Mouse (Mus musculus): ENCODE measurements at regions not wholly inside any gene's neighbourhood (a gene's known extent, or its start where the extent isn't known, plus 50 kb on each side); places are given as distances from the start of the nearest gene placed in this dataset.
"Not testable (repeated sequence)": the region's sequence is repeated elsewhere in the genome, so short reads cannot be mapped to it uniquely, and the experiment has no call there.

DNA sequence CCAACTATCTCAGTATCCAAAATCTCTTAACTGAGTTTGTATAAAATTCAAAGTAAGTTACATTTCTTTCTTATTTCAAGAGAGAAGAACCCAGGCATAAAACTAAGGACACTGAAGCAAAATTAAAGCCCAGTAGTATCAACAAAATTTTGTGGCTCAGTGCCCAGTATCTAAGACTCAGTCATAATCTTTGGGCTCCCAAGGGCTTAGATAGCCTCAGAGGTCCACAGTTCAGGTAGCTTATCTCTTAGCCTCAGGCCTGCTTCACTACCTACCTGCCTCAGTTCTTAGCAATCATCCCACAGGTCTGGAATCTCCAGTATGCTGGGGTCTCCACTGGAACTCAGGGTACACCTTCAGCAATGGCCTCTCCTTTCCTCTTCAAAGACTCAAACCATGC lies 835.6 kb upstream of the Olfr1507 start:
- H3K9me3 ChIP-seq (ENCODE audit: control insufficient read depth, low read length); H3K27me3 ChIP-seq (ENCODE audit: control insufficient read depth, insufficient read depth, low read length); H3K36me3 ChIP-seq (ENCODE audit: control insufficient read depth, insufficient read depth, low read length); H3K4me1 ChIP-seq (ENCODE audit: control insufficient read depth, insufficient read depth, low read length); H3K9ac ChIP-seq (ENCODE audit: low read depth, low read length); H3K4me3 ChIP-seq (ENCODE audit: low read length); H3K27ac ChIP-seq (ENCODE audit: low read depth, low read length); ATAC-seq (ENCODE audit: low FRiP score, low TSS enrichment); H3K4me2 ChIP-seq (replicated peaks; ENCODE audit: low read depth, low read length): not testable (repeated sequence)

DNA sequence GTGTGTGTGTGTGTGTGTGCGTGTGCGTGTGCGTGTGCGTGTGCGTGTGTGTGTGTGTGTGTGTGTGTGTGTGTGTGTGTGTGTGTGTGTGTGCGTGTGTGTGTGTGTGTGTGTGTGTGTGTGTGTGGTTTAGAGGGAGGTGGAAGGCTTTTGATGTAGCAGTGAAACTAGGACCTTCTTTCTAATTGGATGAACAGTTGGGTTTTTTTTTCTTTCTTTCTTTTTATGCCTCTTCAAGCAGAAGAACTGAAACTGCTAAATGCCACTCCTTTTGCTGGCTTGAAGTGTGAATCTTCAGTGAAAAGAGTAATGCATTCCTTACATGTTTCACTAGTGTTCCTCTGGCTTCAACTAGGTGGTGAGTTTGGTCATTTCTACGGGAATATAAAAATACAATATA lies 828.8 kb upstream of the Olfr1507 start:
- H3K4me3 ChIP-seq (ENCODE audit: low read length); H3K4me2 ChIP-seq (replicated peaks; ENCODE audit: low read depth, low read length); H3K9me3 ChIP-seq (ENCODE audit: control insufficient read depth, low read length); H3K4me1 ChIP-seq (ENCODE audit: control insufficient read depth, insufficient read depth, low read length); H3K27me3 ChIP-seq (ENCODE audit: control insufficient read depth, insufficient read depth, low read length); H3K9ac ChIP-seq (ENCODE audit: low read depth, low read length); H3K36me3 ChIP-seq (ENCODE audit: control insufficient read depth, insufficient read depth, low read length); ATAC-seq (ENCODE audit: low FRiP score, low TSS enrichment); H3K27ac ChIP-seq (ENCODE audit: low read depth, low read length): not testable (repeated sequence)
- WGBS, result no CpG with 5 or more reads among the region's 7 CpGs

DNA sequence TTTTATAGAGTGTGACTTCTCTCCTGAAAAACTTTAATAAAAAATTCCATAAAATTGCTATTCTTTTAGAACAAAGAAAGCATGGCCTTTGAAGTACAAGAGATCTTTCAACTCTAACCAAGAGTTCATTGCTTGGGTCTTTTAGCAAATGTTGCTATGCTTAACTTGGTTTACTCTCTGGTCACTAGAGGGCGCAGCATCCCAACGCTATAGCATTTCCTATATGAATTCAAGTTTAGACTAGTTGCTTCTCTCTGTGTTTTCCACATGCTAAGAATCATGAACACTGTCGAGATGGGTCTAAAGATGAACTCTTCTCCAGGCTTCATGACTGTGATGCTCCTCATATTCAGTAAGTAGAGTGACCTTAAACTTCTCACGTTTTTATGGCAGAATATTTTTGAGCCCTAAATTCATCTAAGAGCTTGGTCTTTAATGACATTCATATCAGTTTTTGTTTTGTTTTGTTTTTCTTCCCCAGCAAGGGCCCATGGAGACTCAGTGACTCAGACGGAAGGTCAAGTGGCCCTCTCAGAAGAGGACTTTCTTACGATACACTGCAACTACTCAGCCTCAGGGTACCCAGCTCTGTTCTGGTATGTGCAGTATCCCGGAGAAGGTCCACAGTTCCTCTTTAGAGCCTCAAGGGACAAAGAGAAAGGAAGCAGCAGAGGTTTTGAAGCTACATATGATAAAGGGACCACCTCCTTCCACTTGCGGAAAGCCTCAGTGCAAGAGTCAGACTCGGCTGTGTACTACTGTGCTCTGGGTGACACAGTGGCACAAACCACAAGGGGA lies 823.2 kb upstream of the Olfr1507 start:
- H3K9me3 ChIP-seq (ENCODE audit: control insufficient read depth, low read length); H3K4me1 ChIP-seq (ENCODE audit: control insufficient read depth, insufficient read depth, low read length); H3K9ac ChIP-seq (ENCODE audit: low read depth, low read length); H3K27me3 ChIP-seq (ENCODE audit: control insufficient read depth, insufficient read depth, low read length); ATAC-seq (ENCODE audit: low FRiP score, low TSS enrichment); H3K27ac ChIP-seq (ENCODE audit: low read depth, low read length); H3K36me3 ChIP-seq (ENCODE audit: control insufficient read depth, insufficient read depth, low read length); H3K4me3 ChIP-seq (ENCODE audit: low read length); H3K4me2 ChIP-seq (replicated peaks; ENCODE audit: low read depth, low read length): not testable (repeated sequence)
- WGBS, result no CpG with 5 or more reads among the region's 9 CpGs

DNA sequence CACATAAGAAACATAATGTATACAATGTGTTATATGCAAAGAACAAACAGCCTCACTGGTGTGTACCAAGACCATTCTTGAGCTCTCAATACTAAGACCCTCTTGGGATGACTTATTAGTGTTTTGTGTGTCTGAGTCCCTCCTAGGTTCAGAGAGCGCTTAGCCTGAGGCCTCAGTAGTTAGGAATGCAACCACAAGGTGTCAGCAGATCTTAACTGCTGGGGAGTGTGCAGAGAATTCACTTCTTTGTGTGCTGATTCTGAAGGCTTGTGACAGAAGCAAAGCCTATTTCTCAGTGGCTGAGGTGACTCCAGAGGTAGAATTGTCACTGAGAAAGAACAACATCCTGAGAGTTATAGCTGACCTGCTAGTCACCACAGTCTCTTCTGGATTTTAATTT lies 816.9 kb upstream of the Olfr1507 start:
- H3K4me3 ChIP-seq (ENCODE audit: low read length); H3K27ac ChIP-seq (ENCODE audit: low read depth, low read length); H3K27me3 ChIP-seq (ENCODE audit: control insufficient read depth, insufficient read depth, low read length); H3K9me3 ChIP-seq (ENCODE audit: control insufficient read depth, low read length); H3K9ac ChIP-seq (ENCODE audit: low read depth, low read length); H3K4me1 ChIP-seq (ENCODE audit: control insufficient read depth, insufficient read depth, low read length); H3K4me2 ChIP-seq (replicated peaks; ENCODE audit: low read depth, low read length); ATAC-seq (ENCODE audit: low FRiP score, low TSS enrichment); H3K36me3 ChIP-seq (ENCODE audit: control insufficient read depth, insufficient read depth, low read length): not testable (repeated sequence)
- 25% methylated on average over 1 of the region's 1 CpGs for WGBS

DNA sequence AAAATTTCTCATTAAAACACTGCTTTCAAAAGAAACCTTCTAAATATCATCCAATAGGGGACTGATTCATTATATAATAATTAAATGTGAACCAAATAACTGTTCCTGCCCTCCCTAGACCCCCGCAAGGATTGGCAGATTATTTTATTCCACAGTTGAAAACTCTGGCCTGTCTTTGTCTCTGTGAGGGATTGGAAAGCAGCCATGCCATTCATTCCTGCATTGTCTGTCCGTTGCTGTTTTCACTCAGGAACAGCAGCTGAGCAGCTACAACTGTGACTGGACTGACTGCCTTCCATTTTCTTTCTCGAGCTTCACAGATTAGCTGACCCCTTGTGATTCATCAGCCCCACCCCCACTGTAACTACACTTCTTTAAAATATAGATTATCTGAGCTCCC lies 807.6 kb upstream of the Olfr1507 start:
- not testable (repeated sequence) for H3K27me3 ChIP-seq (ENCODE audit: control insufficient read depth, insufficient read depth, low read length); H3K27ac ChIP-seq (ENCODE audit: low read depth, low read length); H3K9me3 ChIP-seq (ENCODE audit: control insufficient read depth, low read length); H3K9ac ChIP-seq (ENCODE audit: low read depth, low read length); H3K4me3 ChIP-seq (ENCODE audit: low read length); ATAC-seq (ENCODE audit: low FRiP score, low TSS enrichment); H3K4me2 ChIP-seq (replicated peaks; ENCODE audit: low read depth, low read length); H3K36me3 ChIP-seq (ENCODE audit: control insufficient read depth, insufficient read depth, low read length); H3K4me1 ChIP-seq (ENCODE audit: control insufficient read depth, insufficient read depth, low read length)
- WGBS, result no CpG with 5 or more reads among the region's 3 CpGs

DNA sequence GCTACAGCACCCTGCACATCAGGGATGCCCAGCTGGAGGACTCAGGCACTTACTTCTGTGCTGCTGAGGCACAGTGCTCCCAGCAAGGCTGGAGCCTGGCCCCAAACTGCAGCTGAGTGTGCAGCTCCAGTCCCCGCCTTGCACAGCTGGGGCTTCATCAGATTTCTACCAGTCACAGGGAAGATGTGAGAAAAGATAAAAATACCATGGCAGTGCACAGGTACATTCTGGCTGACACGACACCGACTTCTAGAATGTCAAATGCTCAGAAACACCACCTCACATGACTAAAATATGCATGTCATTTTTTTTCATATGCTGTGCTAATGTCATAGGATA lies 806.9 kb upstream of the Olfr1507 start:
- H3K9ac ChIP-seq (ENCODE audit: low read depth, low read length); H3K27me3 ChIP-seq (ENCODE audit: control insufficient read depth, insufficient read depth, low read length); H3K9me3 ChIP-seq (ENCODE audit: control insufficient read depth, low read length); H3K27ac ChIP-seq (ENCODE audit: low read depth, low read length); ATAC-seq (ENCODE audit: low FRiP score, low TSS enrichment); H3K4me2 ChIP-seq (replicated peaks; ENCODE audit: low read depth, low read length); H3K4me1 ChIP-seq (ENCODE audit: control insufficient read depth, insufficient read depth, low read length); H3K4me3 ChIP-seq (ENCODE audit: low read length); H3K36me3 ChIP-seq (ENCODE audit: control insufficient read depth, insufficient read depth, low read length): not testable (repeated sequence)
- WGBS, result no CpG with 5 or more reads among the region's 3 CpGs

DNA sequence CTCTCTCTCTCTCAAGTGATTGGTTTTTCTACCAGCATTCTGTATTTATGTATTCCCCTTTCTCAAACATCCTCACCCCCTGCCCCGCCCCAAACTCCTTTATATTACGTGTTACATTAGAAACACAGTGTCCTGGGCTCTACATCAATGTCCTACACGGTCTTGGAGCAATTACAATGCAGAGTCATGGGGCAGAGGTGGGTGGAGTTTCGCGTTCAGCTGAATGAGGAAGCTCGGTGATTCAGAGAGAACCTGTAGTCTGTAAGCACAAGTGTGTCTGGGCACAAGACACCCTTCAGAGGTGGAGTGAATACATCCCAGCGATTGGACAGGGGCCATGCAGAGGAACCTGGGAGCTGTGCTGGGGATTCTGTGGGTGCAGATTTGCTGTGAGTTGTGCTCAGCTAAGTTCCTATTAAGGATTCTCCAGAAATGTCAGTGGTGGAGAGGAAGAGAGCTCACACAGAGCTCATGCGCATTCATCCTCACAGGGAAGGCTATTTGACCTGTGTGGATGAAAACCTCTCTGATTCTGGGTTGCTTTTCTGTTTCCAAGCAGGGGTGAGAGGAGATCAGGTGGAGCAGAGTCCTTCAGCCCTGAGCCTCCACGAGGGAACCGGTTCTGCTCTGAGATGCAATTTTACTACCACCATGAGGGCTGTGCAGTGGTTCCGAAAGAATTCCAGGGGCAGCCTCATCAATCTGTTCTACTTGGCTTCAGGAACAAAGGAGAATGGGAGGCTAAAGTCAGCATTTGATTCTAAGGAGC lies 806.4 kb upstream of the Olfr1507 start:
- ATAC-seq (ENCODE audit: low FRiP score, low TSS enrichment), result not testable (repeated sequence)

DNA sequence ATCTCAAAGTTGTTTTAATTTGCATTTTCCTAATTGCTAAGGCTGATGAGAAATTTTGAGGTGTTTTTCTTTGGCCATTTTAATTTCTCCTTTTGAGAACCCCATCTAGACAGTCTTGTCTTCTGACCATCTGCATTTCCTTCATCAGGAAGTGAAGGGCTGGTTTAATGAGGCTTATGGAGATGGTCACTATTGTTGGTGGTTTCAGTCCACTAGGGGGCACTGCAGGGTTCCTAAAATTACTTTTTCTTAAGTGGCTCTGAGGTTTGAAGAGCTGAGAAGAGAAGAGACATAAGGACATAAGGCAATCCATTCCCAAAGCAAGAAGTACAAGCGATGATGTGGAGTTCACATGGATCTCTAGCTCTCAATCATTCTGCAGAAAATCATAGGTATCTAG lies 805.6 kb upstream of the Olfr1507 start:
- H3K9me3 ChIP-seq (ENCODE audit: control insufficient read depth, low read length); ATAC-seq (ENCODE audit: low FRiP score, low TSS enrichment); H3K27me3 ChIP-seq (ENCODE audit: control insufficient read depth, insufficient read depth, low read length); H3K27ac ChIP-seq (ENCODE audit: low read depth, low read length); H3K4me2 ChIP-seq (replicated peaks; ENCODE audit: low read depth, low read length); H3K4me1 ChIP-seq (ENCODE audit: control insufficient read depth, insufficient read depth, low read length); H3K4me3 ChIP-seq (ENCODE audit: low read length); H3K36me3 ChIP-seq (ENCODE audit: control insufficient read depth, insufficient read depth, low read length); H3K9ac ChIP-seq (ENCODE audit: low read depth, low read length): not testable (repeated sequence)
- 70% methylated on average over 1 of the region's 1 CpGs for WGBS

More for the DNA sequence above, 806.4 kb upstream of the Olfr1507 start:
- not testable (repeated sequence) for H3K4me1 ChIP-seq (ENCODE audit: control insufficient read depth, insufficient read depth, low read length); H3K27me3 ChIP-seq (ENCODE audit: control insufficient read depth, insufficient read depth, low read length); H3K9me3 ChIP-seq (ENCODE audit: control insufficient read depth, low read length); H3K4me2 ChIP-seq (replicated peaks; ENCODE audit: low read depth, low read length); H3K9ac ChIP-seq (ENCODE audit: low read depth, low read length); H3K4me3 ChIP-seq (ENCODE audit: low read length); H3K36me3 ChIP-seq (ENCODE audit: control insufficient read depth, insufficient read depth, low read length); H3K27ac ChIP-seq (ENCODE audit: low read depth, low read length)
- WGBS, result no CpG with 5 or more reads among the region's 11 CpGs

DNA sequence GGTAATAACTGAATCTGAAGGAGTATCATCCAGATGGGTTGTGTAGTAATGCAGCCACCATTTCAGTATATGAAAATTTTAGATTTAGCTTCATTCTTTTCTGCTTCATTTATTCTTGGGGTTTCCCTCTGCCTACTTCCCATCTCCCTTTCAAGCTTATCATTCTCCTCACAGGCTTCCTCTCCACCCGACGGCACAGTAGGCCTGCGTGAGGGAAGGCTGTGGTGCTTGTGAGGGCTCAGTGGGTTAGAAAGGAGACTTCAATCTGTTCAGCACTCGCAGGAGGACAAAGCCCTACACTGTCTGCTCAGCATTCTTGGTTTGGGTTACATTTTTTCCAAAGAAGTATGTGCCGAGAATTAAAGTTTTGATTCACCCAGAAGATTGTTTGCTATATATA lies 804.2 kb upstream of the Olfr1507 start:
- not testable (repeated sequence) for H3K9me3 ChIP-seq (ENCODE audit: control insufficient read depth, low read length); H3K4me1 ChIP-seq (ENCODE audit: control insufficient read depth, insufficient read depth, low read length); H3K9ac ChIP-seq (ENCODE audit: low read depth, low read length); H3K27me3 ChIP-seq (ENCODE audit: control insufficient read depth, insufficient read depth, low read length); H3K4me2 ChIP-seq (replicated peaks; ENCODE audit: low read depth, low read length); H3K4me3 ChIP-seq (ENCODE audit: low read length); ATAC-seq (ENCODE audit: low FRiP score, low TSS enrichment); H3K27ac ChIP-seq (ENCODE audit: low read depth, low read length); H3K36me3 ChIP-seq (ENCODE audit: control insufficient read depth, insufficient read depth, low read length)
- WGBS, result no CpG with 5 or more reads among the region's 5 CpGs
